Mouse (Mus musculus) MEL (cell line): ENCODE results near the gene Gprasp1. TPM values are rescaled to one million over a fixed set of nuclear protein-coding genes. Genes with fewer than 3 reads are reported as not detected.
"Not testable (repeated sequence)": the region's sequence is repeated elsewhere in the genome, so short reads cannot be mapped to it uniquely, and the experiment has no call there.

Experiments
- DNase-seq: peaks from one replicate; pipeline ENCODE4 v3.0.0; 2011; ENCODE audit warnings: low read depth, low spot score
- H3K27ac ChIP-seq: 2 replicates; pipeline ENCODE4 v1.5.1; 2012; ENCODE audit warnings: low read depth, mild to moderate bottlenecking, control low read depth, low read length, moderate library complexity; ENCODE audit not compliant: control insufficient read depth
- H3K27me3 ChIP-seq, 2 experiments: fragments of 150-350 bp in 1 of 2; sonication (generic) in 1 of 2; 2 replicates each; pipeline ENCODE4 v1.6.1; 2012; ENCODE audit warnings: low read length in 2 of 2, mild to moderate bottlenecking in 2 of 2, improper control_type of control experiment in 1 of 2, moderate library complexity in 1 of 2; ENCODE audit not compliant: insufficient read depth in 2 of 2, control insufficient read depth in 1 of 2
- H3K36me3 ChIP-seq, 2 experiments: 2 replicates each; pipeline ENCODE4 v1.6.1; 2012 to 2014; ENCODE audit warnings: low read length in 2 of 2, improper control_type of control experiment in 1 of 2, inconsistent platforms in 1 of 2, mild to moderate bottlenecking in 1 of 2; ENCODE audit not compliant: insufficient read depth in 2 of 2, control insufficient read depth in 1 of 2
- H3K4me1 ChIP-seq, 2 experiments: fragments of 150-350 bp in 1 of 2; sonication (generic) in 1 of 2; 2 replicates each; pipeline ENCODE4 v1.6.1; 2012; ENCODE audit warnings: low read length in 2 of 2, improper control_type of control experiment in 1 of 2, mild to moderate bottlenecking in 1 of 2; ENCODE audit not compliant: insufficient read depth in 2 of 2, control insufficient read depth in 1 of 2
- H3K4me3 ChIP-seq, 2 experiments: fragments of 150-350 bp in 1 of 2; sonication (generic) in 1 of 2; 2 replicates each; pipeline ENCODE4 v1.5.1; 2012; ENCODE audit warnings: low read depth in 2 of 2, low read length in 2 of 2, mild to moderate bottlenecking in 2 of 2, moderate library complexity in 2 of 2, control low read depth in 1 of 2, improper control_type of control experiment in 1 of 2; ENCODE audit not compliant: control insufficient read depth in 1 of 2, insufficient read depth in 1 of 2
- H3K79me2 ChIP-seq: 2 replicates; pipeline ENCODE4 v1.6.1; 2012; ENCODE audit warnings: mild to moderate bottlenecking, low read length, moderate library complexity; ENCODE audit not compliant: control insufficient read depth, poor library complexity, insufficient read depth
- H3K9ac ChIP-seq: 2 replicates; pipeline ENCODE4 v1.6.1; 2012; ENCODE audit warnings: low read depth, mild to moderate bottlenecking, control low read depth, low read length, moderate library complexity; ENCODE audit not compliant: control insufficient read depth, poor library complexity, severe bottlenecking
- H3K9me3 ChIP-seq: fragments of 150-350 bp; sonication (generic); replicated peaks from 2 replicates; pipeline ENCODE4 v1.6.1; 2012; ENCODE audit warnings: mild to moderate bottlenecking, low read length, improper control_type of control experiment, moderate library complexity; ENCODE audit not compliant: insufficient read depth
- CTCF ChIP-seq, 3 experiments: IDR thresholded peaks in 2 of 3; conservative IDR thresholded peaks in 1 of 3; 2 replicates each; pipeline ENCODE4 v1.5.1; 2011 to 2012; ENCODE audit warnings: low read length in 3 of 3, low read depth in 2 of 3, mild to moderate bottlenecking in 2 of 3, improper control_type of control experiment in 1 of 3, inconsistent platforms in 1 of 3, mixed read lengths in 1 of 3, moderate library complexity in 1 of 3; ENCODE audit not compliant: control insufficient read depth in 1 of 3, insufficient read depth in 1 of 3, poor library complexity in 1 of 3, severe bottlenecking in 1 of 3
- RAD21 ChIP-seq: IDR thresholded peaks from 2 replicates; pipeline ENCODE4 v1.6.1; 2011; ENCODE audit warnings: mild to moderate bottlenecking, low read depth, low read length, improper control_type of control experiment
- SMC3 ChIP-seq: IDR thresholded peaks from 2 replicates; pipeline ENCODE4 v1.6.1; 2011; ENCODE audit warnings: low read depth, low read length, improper control_type of control experiment
- polyA plus RNA-seq, 2 experiments: library from polyadenylated mRNA; stranded (reverse) in 1 of 2; unstranded in 1 of 2; fragments of >175 nt in 1 of 2; fragments of >200 nt in 1 of 2; gene quantifications; 2 replicates each; pipeline versions ENCODE4 v1.2.1 to v1.2.4; 2012; ENCODE audit warnings: low replicate concordance in 2 of 2, low read depth in 1 of 2; ENCODE audit not compliant: insufficient read length in 2 of 2, insufficient read depth in 1 of 2, missing spikeins in 1 of 2
- total RNA-seq: library from RNA; depleted of rRNA; stranded (reverse); fragments of 300-350 nt; gene quantifications from 2 replicates; pipeline ENCODE4 v1.2.3, GENCODE M21; 2012; rRNA removed

Gprasp1 gene
- total and polyA plus RNA-seq, 3 experiments: 13.8 to 25.0 TPM; not detected in 1

- DNase-seq: peak; percentile 50
- not testable (repeated sequence) for H3K27me3 ChIP-seq, H3K27ac ChIP-seq, H3K9me3 ChIP-seq, H3K4me1 ChIP-seq, H3K9ac ChIP-seq, H3K36me3 ChIP-seq, H3K79me2 ChIP-seq, H3K4me3 ChIP-seq
- TF ChIP-seq SMC3 (peak; percentile 25), RAD21 (peak; percentile 26), CTCF (IDR thresholded peaks at IDR 0.05 in 2 of 3, conservative IDR thresholded peaks at IDR 0.05 in 1 of 3; ENCODE audit: control insufficient read depth in 1 of 3, insufficient read depth in 1 of 3, low read depth in 2 of 3, low read length in 3 of 3, poor library complexity in 1 of 3, severe bottlenecking in 1 of 3) (peak; percentile 27 to 49 (median 28); a peak in 4 of 6 replicates)
These were observed 97.2 kb downstream of the Gprasp1 start for GRCm38 (mm10) chrX:135839397-135840391.

Other genes starting within 250 kb of the Gprasp1 start
- gene AV320801, start 248.1 kb upstream of the Gprasp1 start, total RNA-seq: not detected in 2 replicates
- not detected for gene AV320801, start 248.1 kb upstream of the Gprasp1 start, polyA plus RNA-seq
- gene Nxf7, start 144.0 kb upstream of the Gprasp1 start, total RNA-seq: 0.12 and 0.23 TPM in 2 replicates
- gene Nxf7, start 144.0 kb upstream of the Gprasp1 start, polyA plus RNA-seq: 10 to 100 TPM in 1 of 2 experiments, not detected in 1; 11.3 TPM
- not detected in 2 replicates for gene Prame, start 115.0 kb upstream of the Gprasp1 start, total RNA-seq
- gene Prame, start 115.0 kb upstream of the Gprasp1 start, polyA plus RNA-seq: not detected
- gene Tcp11x2, start 48.9 kb upstream of the Gprasp1 start, total RNA-seq: not detected in 2 replicates
- gene Tcp11x2, start 48.9 kb upstream of the Gprasp1 start, polyA plus RNA-seq: under 1 TPM in 1 of 2 experiments, not detected in 1; 0.04 TPM
- not detected in 2 replicates for gene Tmsb15a, start 17.5 kb upstream of the Gprasp1 start, total RNA-seq
- gene Tmsb15a, start 17.5 kb upstream of the Gprasp1 start, polyA plus RNA-seq: not detected
- 8.4 and 8.6 TPM in 2 replicates for gene Armcx5, start within 50 bp of the Gprasp1 start, total RNA-seq
- gene Armcx5, start within 50 bp of the Gprasp1 start, polyA plus RNA-seq: 1 to 10 TPM in 1 of 2 experiments, not detected in 1; 8.6 TPM
- gene Bhlhb9, start 54.9 kb downstream of the Gprasp1 start, total RNA-seq: not detected in 2 replicates
- under 1 TPM in 1 of 2 experiments, not detected in 1; 0.01 TPM for gene Bhlhb9, start 54.9 kb downstream of the Gprasp1 start, polyA plus RNA-seq
- gene Gprasp2, start 96.3 kb downstream of the Gprasp1 start, total RNA-seq: not detected in 2 replicates
- gene Gprasp2, start 96.3 kb downstream of the Gprasp1 start, polyA plus RNA-seq: under 1 TPM in 1 of 2 experiments, not detected in 1; 0.31 TPM